Mouse (Mus musculus): ENCODE measurements around the gene Prrc2a.
A peak's percentile ranks its signal among the peaks of the same experiment; 100 is the strongest.

Prrc2a gene

GRCm38 (mm10) chr17:35102299-35102698, 62.4 kb downstream of the Prrc2a start:
- peak; percentile 61 to 70 for DNase-seq

DNA sequence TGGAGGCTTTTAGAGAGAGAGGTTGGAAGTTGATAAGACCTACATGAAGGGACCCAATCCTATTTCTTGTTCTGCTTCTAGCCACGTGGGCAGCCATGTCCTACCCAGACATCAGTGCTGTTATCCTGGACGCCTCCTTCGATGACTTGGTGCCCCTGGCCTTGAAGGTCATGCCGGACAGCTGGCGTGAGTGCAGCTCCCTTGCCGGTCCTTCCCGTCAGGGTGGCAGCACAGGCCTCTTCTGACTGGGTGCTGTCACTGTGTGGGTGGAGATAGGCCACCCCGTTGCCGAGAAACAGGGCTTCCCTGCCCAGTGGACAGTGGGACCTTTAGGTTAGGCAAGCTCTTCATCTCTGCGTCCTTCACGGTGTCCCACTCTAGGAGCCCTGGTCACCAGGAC, 63.5 kb downstream of the Prrc2a start:
- no peak for DNase-seq

DNA sequence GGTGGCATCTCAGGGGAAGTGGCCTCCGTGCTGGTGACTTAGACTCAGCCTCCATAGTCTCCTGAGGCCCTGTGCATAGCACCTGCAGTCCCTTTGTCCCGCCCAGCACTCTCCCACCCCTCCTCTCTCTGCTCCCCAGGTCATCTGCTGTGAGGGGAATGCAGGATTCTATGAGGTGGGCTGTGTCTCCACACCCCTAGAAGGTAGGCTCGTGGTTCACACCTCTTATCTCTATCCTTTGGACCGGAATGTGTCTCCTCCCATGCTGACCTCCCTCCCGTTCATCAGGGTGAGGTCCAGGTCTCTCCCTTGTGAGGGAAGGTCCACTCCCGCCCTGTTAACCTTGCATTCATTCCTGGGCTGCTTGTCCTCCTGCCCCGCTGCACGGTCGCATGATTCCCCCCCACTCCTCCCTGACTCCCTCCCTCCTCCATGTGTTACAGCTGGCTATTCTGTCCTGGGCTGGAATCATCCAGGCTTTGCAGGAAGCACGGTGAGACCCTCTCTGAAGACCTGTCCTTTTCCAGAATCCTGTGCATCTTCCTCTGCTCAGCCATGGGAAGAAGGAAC, 64.4 kb downstream of the Prrc2a start:
- DNase-seq: no peak
